Mouse (Mus musculus) adrenal gland (tissue): ENCODE data around the gene Cuedc1.

Source experiments
- intact Hi-C: fragments of 180-260 bp; cut with DNase I; formaldehyde crosslinking; loops from one replicate; pipeline ENCODE4 v1.15.1; 2025

Cuedc1 gene

DNA sequence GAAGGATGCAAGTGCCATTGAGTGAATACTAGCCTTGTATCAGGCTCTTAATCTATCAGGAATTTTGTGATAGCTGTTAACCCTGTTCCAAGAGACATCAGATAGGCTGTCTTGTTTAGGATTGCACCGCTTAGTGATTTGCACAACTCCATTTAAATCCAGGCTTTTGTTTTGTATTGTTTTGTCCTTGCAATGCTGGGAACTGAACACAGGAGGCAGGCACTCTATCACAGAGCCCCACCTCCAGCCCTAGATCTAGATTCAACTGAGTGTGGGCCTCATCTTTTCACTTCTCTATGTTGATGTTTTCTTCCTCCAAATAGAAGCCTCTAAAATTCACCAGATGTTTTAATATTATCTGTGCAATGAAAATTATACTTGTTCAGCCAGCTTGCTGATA is 22.2 kb upstream of the Cuedc1 start:
- intact Hi-C loops, result no loop called here

DNA sequence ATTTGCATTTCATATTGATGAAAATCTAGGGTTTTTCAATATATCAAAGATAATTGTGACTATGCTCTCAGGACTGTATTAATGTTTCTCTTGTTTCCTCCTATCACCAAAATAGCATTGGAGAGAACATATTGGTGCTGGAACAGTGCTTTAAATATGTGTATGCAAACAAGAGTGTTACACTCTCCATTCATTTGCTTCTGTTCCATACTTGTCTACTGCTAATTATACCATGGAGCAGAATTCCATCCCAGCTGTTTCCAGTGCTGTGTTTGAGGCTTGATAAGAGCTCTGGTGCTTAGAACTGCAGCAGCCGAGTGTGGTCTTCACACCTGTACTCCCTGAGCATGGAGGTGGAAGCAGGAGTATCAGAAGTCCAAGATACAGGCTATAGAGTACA is 21.5 kb upstream of the Cuedc1 start:
- intact Hi-C loops, result no loop called here

DNA sequence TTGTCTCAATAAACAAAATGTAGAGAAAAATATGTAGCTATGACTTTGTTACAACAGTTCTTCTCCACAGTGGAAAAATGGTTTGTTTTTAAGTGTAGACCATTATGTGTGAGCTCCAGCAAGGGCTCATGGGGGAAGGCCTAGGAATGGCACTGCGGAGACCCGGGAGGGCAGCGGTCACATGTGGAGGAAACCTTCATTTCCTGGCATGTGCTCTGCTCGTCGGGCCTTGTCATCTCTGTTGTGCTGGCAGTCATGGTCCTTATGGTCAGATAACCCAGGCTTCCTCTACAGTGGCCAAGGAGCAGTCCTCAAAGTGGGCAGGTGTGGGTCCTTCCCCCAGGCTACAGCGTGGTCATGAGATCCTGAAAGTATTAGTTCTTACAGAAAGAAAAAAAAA is 14.2 kb upstream of the Cuedc1 start:
- intact Hi-C loops, result no loop called here

DNA sequence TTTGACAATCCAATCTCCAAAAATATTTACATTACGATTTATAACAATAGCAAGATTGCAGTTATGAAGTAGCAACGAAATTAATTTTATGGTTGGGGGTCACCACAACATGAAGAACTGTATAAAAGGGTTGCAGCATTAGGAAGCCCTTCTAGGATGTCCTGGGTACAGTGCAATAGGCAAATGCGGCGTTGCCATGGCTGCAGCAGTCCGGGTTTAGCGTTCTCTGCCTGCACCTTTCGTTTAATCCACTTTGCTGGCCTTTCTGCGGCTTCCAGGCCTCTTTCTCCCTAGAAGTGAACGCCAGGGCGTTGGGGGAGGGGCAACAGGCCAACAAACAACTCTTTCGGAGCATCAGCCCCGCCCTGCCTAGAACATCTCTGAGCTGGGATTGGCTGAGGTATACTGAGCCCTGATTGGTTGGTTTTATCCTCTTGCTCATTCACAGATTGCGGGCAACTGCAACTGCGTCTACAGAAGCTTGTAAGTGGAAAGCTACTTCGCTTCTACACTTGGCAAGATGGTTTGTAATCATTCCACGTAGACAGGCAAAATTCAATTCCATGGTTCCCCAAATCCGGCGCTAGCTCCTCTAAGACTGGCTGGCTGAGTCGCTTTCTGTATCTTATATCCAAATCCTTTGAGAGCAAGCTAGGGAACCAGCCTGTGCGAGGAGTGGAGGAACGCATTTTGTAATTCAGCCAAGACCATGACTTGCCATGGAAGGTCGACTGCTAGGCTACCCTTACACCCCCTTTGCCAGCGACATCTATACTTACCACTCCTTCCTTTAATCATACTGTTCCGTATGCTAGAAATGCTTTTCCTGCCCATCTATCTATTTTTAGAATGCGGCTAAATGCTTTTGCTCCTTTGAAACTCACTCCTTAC is 10.9 kb upstream of the Cuedc1 start:
- intact Hi-C loops, result no loop called here

DNA sequence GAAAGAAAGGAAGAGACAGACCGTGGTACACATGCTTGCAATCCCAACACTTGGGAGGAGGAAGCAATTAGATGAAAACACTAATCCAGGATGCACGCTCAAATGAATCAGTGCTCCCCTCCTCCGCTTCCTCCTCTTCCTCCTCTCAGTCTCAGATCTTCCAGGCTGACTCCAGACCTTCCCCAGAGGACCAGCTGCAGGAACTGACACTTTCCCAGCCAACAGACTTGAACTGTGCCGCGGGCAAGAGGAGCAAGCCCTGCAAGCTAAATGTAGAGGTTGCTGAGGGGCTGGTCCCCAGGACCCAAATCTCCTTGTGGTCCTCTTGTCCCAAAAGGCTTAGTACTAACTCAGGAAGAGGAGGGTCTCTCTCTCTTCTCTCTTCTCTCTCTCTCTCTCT is 8.7 kb upstream of the Cuedc1 start:
- intact Hi-C loops, result no loop called here

DNA sequence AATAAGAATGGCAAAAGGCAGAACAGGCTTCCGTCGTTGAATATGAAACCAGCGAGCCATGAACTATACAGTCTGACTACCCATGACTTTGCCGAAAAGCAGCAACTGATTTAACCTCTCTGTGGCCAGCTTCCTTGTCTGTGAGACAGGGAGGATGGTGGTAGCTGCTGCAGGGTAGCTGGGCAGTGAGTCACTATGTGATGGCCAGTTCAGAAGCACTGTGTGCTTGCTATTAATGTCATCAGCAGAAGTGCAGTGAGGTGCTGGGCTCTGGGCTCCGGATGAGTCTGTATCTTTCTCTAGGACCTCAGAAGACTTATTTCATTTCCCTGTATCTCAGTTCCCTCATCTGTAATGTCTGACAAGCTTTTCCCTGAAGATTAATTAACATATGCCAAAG is 7.6 kb upstream of the Cuedc1 start:
- intact Hi-C loops, result no loop called here

DNA sequence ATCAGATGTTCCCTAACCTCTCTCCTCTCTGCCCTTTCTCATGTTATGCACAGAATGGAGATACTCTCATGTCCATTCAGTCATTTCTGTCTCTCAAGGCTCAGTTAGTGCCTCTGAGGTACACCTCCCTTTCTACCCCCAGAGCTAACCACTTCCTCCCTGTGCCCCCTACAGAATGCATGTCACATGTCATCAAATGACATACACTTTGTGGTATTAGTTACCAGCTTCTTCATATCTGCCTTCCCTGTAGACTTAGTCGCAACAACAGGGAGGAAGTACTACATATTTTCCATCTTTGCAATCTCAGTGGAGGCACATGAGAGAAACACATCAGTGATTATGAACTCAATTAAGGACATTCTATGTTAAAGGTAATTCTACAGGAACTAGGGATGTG is 5.9 kb upstream of the Cuedc1 start:
- intact Hi-C loops, result no loop called here

DNA sequence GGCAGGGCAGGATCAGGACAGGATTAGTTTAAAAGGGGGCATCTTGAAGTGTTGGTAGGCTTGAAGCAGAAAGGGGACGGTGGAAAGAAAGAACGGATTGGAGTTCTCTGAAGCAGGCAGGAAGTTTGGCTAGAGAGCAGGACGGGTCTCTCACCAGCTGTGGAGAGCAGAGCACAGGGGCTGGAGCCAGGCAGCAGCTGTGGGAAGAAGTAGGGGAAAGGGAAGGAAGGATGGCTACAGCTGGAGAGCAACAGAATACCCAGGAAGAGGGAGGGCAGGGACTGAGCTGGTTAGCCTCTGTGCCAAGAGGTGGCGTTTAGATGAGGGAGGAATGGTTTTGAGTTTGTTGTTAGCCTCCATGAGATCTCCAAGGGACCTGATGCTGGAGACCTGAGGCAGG is 685 bp upstream of the Cuedc1 start:
- intact Hi-C loops, result loop anchor here (5.0 kb wide), 1 partner anchor 65 kb away; no protein-coding TSS in a partner anchor

DNA sequence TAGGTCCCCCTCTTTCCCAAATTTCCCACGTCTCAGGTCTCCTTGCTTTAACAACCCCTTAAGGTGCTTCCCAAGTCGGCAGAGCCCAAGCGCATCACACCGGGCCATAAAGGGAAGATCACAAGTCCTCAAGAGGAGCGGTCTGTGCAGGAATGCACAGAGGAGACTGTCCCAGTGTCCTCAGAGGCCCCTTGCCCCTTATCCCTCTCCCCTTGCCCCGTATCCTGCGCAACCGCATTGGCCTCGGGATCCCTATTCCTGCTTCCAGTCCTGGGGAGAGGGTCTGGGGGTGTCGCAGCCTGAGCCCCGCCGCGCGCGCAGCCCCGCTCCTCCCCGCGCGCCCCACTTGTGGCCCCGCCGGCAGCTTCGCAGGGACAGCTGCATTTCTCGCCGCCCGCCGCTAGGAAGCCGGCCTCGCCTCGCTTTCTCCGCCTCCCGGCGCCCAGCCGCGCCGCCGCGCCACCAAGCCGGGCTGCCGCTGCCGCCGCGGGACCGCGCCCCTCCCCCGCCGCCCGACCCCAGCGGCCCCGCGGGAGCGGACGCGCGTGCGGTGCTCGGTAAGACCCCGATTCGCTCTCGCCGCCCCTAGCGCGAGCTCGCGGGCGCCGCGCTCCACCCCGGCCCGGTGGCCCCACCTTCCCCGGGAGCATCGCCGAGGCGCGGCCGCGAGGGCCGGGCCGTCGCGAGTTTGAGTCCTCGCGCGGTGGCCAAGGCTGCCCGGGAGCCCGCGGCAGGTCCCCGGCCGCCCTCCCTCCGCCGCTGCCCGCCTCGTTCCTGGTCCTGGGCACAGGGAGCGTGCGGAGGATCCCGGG is 1.1 kb downstream of the Cuedc1 start:
- intact Hi-C loops, result loop anchor here (5.0 kb wide), 1 partner anchor 63 kb away; no protein-coding TSS in a partner anchor

DNA sequence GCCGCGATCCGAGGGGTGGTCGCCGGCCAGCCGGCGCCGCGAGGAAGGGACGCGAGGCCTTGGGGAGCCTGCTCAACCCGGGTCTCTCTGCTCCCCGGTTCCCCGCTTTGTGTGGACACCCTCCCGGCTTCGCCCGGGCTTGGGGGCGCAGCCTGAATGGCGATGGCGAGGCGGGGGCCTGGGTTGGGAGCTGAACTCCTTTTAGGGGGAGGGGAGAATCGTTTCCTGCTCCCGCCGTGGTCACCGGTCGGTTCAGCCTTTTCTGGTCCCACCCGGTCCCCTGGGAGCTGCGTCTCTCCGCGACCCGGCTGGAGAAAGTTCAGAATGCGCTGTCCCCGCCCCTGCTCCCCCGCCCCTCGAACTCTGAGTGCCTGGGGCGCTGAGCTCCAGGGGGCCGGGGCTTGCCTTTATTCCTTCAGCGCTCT is 1.8 kb downstream of the Cuedc1 start:
- intact Hi-C loops, result loop anchor here (5.0 kb wide), 2 partner anchors 32 to 63 kb away; partner anchors contain the start of gene Vezf1

DNA sequence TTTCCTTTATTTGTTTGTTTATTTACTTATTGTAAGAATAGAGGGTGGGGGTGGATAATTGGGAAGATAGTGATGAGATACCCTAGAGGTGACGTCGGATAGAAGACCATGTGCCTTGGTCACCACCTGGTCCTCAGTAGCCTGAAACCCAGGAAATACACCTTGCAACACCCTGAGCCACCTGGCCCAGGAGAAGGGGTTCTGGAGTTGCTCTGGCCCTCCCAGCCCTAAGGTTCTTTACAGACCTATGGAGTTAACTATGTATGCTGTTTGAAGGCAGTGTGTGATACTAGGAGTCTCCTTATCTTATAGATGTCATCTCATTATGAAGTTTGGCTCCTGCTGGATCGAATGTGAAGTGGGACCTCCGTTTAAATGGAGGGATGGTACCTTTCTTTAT is 2.3 kb downstream of the Cuedc1 start:
- intact Hi-C loops, result loop anchor here (5.0 kb wide), 1 partner anchor 33 kb away; the partner anchor contains the start of gene Vezf1

DNA sequence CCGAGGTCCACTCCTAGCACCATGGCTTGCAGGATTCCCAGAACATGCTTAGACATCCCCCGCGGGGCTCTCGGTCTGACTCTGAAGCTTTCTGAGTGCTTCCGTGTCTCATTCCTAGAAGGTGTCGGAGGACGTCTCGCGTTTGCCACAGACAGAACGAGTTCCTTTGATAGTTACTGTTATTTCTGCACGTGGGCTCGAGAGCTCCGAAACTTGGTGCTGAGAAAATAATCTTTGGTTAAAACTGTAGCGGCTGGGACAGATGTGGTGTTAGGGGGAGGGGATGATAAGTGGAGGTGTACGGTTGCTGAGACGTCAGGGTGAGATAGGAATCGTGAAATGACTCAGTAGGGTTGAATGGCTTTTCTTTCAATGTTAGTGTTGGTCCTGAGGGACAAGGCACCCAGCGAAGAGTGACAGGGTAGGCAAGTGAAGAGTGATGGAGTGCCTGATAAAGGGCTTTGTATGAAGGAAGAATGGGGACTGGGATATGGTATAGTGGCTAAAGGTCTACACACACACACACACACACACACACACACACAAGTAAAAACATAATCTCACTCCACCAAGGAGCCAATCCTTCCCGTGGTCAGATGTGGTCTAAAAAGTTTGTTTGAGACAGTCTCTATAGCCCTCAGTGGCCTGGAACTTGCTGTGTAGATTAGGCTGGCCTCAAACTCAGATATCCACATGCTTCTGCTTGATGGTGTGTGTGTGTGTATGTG is 5.5 kb downstream of the Cuedc1 start:
- intact Hi-C loops, result loop anchor here (5.0 kb wide), 1 partner anchor 36 kb away; the partner anchor contains the start of gene Vezf1

DNA sequence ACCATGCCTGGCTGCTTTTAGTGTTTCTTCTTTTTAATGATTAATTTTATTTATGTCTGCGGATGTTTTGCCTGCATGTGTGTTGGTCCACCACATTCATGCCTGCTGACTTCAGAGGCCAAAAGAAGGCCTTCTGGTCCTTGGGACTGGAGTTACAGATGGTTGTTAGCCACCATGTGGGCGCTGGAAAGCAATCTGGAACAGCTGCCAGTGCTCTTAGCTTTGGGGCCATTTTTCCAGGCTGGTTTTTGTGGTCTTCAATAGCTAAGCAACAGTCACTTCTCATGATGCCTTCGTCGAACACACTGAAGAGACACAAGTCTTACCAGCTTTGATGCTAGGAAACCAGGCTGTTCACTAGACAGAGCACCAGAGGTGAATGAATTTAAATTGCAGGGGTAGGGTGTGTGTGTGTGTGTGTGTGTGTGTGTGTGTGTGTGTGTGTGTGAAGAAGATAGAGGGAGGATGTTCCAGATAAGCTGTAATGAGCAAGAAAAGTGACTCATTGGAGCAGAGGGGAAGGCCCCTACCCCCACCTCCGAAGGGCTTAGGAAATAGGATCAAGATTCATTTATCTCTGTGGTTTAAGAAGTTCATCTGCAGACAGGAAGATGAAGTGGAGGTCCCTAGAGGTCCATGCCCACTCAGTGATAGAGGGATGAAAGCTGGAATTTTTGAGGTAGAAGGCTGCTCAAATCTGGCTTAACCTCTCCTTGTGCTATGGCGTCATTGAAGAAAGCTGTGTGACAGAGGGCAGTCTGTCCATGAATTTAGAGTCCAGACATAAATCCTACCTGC is 7.8 kb downstream of the Cuedc1 start:
- intact Hi-C loops, result no loop called here

DNA sequence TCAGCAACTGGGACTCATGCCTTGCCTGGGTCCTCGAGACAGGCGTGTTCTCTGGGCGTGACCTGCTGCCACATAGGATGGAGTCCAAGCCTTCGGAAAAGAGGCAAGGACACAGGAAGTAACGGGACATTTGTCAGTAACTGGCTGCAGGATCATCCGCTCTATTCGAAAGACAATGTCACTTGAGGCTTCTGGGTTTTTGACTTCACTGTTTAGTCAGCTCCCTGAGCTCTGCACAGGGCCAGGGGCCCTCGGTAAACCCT is 8.4 kb downstream of the Cuedc1 start:
- intact Hi-C loops, result no loop called here

DNA sequence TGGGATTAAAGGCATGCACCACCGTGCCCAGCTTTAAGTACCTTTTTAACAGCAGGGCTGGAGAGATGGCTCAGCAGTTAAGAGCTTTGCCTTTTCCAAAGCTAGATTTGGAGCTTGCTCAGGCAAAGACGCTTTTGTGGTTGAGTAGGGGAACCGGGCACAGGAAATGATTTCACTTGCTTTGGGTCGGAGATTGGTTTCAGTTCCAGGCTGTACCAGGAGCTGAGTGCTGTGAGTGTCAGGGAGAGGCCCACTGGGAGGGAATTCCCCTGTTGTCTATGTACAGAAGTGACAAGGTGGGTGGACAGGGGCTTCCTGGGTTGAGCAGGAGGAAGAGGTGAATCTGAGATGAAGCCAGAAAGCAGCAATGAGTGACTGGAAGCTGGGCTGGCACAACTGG is 9.5 kb downstream of the Cuedc1 start:
- intact Hi-C loops, result no loop called here

DNA sequence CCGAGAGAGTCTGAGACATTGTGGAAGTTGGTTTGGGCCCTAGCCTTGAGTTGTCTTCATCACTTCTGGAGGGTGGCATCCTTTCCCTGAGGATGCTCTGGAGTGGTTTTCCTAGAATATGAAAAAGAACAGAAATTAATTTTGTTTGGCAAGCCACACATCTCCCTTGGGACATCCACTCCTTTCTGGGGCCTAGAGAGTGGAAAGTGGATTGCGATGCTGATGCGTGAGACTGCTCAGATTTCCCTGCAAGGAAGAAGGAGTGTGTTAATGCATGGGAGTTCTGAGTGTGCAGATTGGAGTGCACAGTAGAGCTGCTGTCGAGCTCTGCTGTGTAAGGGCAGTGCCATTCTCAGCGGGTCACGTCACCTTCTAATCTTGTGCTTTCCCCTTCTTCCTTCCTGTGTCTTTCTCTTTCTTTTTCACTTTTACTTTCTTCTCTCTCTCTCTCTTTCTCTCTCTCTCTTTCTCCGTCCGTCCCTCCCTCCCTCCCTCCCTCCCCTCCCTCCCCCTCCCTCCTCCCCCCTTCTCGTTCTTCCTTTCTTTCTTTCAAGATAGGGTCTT is 12.3 kb downstream of the Cuedc1 start:
- intact Hi-C loops, result no loop called here

DNA sequence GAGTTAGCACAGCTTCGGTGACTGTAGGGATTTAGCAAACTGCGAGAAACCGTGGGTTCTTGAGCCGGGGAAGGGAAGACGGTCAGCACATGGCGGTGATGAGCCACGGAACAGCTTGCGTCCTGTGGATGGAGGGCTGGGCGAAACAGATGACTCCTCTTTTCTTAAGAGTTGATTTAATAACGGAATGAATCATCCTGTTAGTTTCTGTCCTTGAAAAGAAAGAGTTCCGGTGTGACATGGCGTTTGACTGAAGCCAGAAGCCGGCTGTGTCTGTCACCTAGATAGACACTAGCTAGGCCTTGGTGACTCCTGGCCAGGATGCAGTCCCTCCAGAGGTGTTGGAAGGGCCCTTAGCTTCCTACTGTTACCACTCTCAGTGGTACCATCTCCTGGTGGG is 14.2 kb downstream of the Cuedc1 start:
- intact Hi-C loops, result no loop called here

DNA sequence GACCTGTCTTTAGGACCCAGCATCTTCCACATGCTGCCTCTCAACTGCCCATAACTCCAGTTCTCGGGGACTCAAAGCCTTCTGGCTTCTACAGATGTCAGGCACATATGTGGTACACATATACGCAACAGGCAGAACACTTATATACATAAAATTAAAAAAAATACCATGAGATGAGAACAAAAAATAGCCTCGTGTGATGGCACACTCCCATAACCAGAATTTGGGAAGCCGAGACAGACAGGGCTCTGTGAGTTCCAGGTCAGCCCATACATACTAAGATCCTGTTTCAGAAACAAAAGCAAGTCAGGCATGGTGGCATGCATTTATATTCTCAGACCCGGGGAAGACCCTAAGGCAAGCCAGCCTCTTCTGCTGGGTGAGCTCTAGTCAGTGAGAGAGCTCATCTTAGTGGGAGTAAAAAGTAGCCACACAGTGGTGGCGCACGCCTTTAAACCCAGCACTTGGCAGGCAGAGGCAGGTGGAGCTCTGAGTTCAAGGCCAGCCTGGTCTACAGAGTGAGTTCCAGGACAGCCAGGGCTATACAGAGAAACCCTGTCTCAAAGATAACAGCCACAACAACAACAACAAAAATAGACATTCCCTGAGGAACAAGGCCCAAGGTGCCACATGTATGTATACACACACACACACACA is 14.9 kb downstream of the Cuedc1 start:
- intact Hi-C loops, result no loop called here

DNA sequence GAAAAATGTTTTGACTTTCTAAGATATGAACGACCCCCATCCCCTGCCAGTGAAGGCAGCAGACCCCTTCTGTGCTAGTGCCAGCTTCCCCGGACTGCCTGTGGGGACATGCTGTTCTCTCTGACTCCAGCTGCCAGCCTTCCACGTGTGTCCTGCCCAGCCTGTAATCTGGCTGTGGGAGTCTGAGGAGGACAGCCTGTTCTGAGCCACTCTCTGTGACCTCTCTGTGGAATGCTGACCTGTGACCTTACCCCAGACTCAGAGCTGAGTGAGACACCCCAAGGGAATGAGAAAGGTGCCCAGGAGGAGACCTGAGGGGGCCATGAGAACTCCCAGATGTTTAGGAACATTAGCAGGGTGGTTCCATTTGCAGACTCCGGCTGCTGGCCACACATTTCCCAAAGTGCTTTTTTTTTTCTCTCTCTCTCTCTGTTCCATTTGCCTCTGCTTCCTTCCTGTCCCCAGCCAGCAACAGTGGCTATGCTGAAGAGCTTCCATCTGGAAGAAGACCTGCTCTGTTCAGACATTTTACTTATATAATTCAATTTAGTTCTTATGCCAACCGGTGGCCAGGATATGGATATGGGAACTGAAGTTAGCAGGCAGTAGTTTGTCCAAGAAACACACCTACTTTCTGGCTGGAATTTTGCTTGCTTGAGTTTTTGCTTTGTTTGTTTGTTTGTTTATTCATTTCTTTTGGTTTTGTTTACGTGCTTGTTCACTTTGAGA is 15.8 kb downstream of the Cuedc1 start:
- intact Hi-C loops, result no loop called here
